ENCODE assay signal across 15 mouse cellular contexts in genomic region chr4:135287975-135288374, GRCm38 (mm10). TPM values are rescaled to one million over a fixed set of nuclear protein-coding genes. Genes with fewer than 3 reads are reported as not detected.
DNase-seq lines count a peak whose midpoint lies in the region; ATAC-seq and TF ChIP-seq lines count a peak whose summit lies in the region.
"Had no signal": no experiment of that assay in that cellular context is flagged by ENCODE, and none has a peak within 500 bp of the region (broad histone marks: within the 10 kb centered on the region; RNA-seq: fewer than 3 reads in every experiment).

No protein-coding gene starts in this region.

- DNase-seq in heart, embryonic 10.5 days (ENCODE audit: low spot score) = peak; percentile 89
- no peak for DNase-seq in heart, postnatal 36 days
- no peak for DNase-seq in spleen, adult 2 months (ENCODE audit: low read depth in 1 of 2, low spot score in 2 of 2)
- no peak for DNase-seq in spleen, postnatal 14 days (ENCODE audit: low spot score in 2 of 2)
- no peak for DNase-seq in midbrain, embryonic 11.5 days (ENCODE audit: low spot score, missing footprints)
- DNase-seq: adrenal gland, adult 2 months; cerebellum, adult 18-20 months; gastrocnemius, postnatal 36 days; kidney, postnatal 14 days; lung, postnatal 10 days had no signal

- H3K4me2 ChIP-seq in liver, embryonic 12.5 days = peak overlapping the region; percentile 71
- H3K4me2 ChIP-seq in stomach, embryonic 16.5 days (ENCODE audit: low read depth, low read length) = no peak overlapping the region
- H3K4me2 ChIP-seq in midbrain, embryonic 11.5 days = no peak overlapping the region
- H3K4me2 ChIP-seq: hindbrain, embryonic 15.5 days had no signal

- no peak for TF ChIP-seq CTCF in spleen, adult 2 months (IDR thresholded peaks at IDR 0.05; ENCODE audit: extremely low read depth, insufficient read depth, insufficient read length, insufficient replicate concordance)

- H3K27ac ChIP-seq in heart, embryonic 10.5 days = peak overlapping the region; percentile 95
- H3K27ac ChIP-seq in spleen, adult 2 months (ENCODE audit: insufficient read depth, low read length) = peak overlapping the region; percentile 37; the same call in 1 of the 2 replicates
- peak overlapping the region; percentile 98 for H3K27ac ChIP-seq in liver, embryonic 12.5 days
- peak overlapping the region; percentile 89 for H3K27ac ChIP-seq in stomach, embryonic 16.5 days (ENCODE audit: low read length)
- no peak overlapping the region for H3K27ac ChIP-seq in midbrain, embryonic 11.5 days (ENCODE audit: low read depth, low read length)
- H3K27ac ChIP-seq: hindbrain, embryonic 15.5 days had no signal

- H3K4me3 ChIP-seq in heart, embryonic 10.5 days = no peak overlapping the region
- no peak overlapping the region for H3K4me3 ChIP-seq in spleen, adult 2 months (ENCODE audit: extremely low read depth, insufficient read depth, insufficient read length)
- peak overlapping the region; percentile 14 for H3K4me3 ChIP-seq in liver, embryonic 12.5 days
- no peak overlapping the region for H3K4me3 ChIP-seq in stomach, embryonic 16.5 days (replicated peaks; ENCODE audit: low read length)
- H3K4me3 ChIP-seq in midbrain, embryonic 11.5 days (ENCODE audit: low read depth, low read length) = no peak overlapping the region
- H3K4me3 ChIP-seq: hindbrain, embryonic 15.5 days had no signal

- H3K9ac ChIP-seq in liver, embryonic 12.5 days = peak overlapping the region; percentile 72
- no peak overlapping the region for H3K9ac ChIP-seq in stomach, embryonic 16.5 days (ENCODE audit: low read length)
- no peak overlapping the region for H3K9ac ChIP-seq in midbrain, embryonic 11.5 days (ENCODE audit: low read length)
- H3K9ac ChIP-seq: hindbrain, embryonic 15.5 days had no signal

- intact Hi-C loops in heart, postnatal 36 days (cut with DNase I) = loop anchor here (2.0 kb wide), 1 partner anchor 19 kb away; no protein-coding TSS in a partner anchor

- no peaks in the 10 kb centered on the region for H3K27me3 ChIP-seq in heart, embryonic 10.5 days (ENCODE audit: insufficient read depth, poor library complexity, severe bottlenecking)
- H3K27me3 ChIP-seq in spleen, adult 2 months (ENCODE audit: control insufficient read depth, insufficient read depth, low read length) = no peaks in the 10 kb centered on the region
- H3K27me3 ChIP-seq in liver, embryonic 12.5 days (replicated peaks) = no peaks in the 10 kb centered on the region
- H3K27me3 ChIP-seq in stomach, embryonic 16.5 days (ENCODE audit: control insufficient read depth, insufficient read depth, low read length) = no peaks in the 10 kb centered on the region
- no peaks in the 10 kb centered on the region for H3K27me3 ChIP-seq in midbrain, embryonic 11.5 days (ENCODE audit: control insufficient read depth, insufficient read depth, low read length)
- H3K27me3 ChIP-seq: hindbrain, embryonic 15.5 days had no signal

- no peaks in the 10 kb centered on the region for H3K9me3 ChIP-seq in heart, embryonic 10.5 days
- H3K9me3 ChIP-seq in liver, embryonic 12.5 days (replicated peaks) = no peaks in the 10 kb centered on the region
- no peaks in the 10 kb centered on the region for H3K9me3 ChIP-seq in stomach, embryonic 16.5 days (replicated peaks; ENCODE audit: control insufficient read depth, low read length)
- no peaks in the 10 kb centered on the region for H3K9me3 ChIP-seq in midbrain, embryonic 11.5 days (ENCODE audit: control insufficient read depth, low read length)
- H3K9me3 ChIP-seq: hindbrain, embryonic 15.5 days had no signal

- H3K4me1 ChIP-seq in heart, embryonic 10.5 days = peaks cover 61% of the 10 kb centered on the region
- H3K4me1 ChIP-seq in spleen, adult 2 months (ENCODE audit: control insufficient read depth, insufficient read depth, insufficient read length) = peaks cover 3% of the 10 kb centered on the region; the same call in 1 of the 2 replicates
- peaks cover 78% of the 10 kb centered on the region for H3K4me1 ChIP-seq in liver, embryonic 12.5 days
- H3K4me1 ChIP-seq in stomach, embryonic 16.5 days (ENCODE audit: control insufficient read depth, insufficient read depth, low read length) = peaks cover 31% of the 10 kb centered on the region
- 0 out of 2 replicates have a peak, but pooled peaks cover 3% of the 10 kb centered on the region for H3K4me1 ChIP-seq in midbrain, embryonic 11.5 days (ENCODE audit: control insufficient read depth, insufficient read depth, low read length)

- no peak for TF ChIP-seq POLR2A in spleen, adult 2 months (IDR thresholded peaks at IDR 0.05; ENCODE audit: low read depth, low read length)

- H3K36me3 ChIP-seq in heart, embryonic 10.5 days = no peaks in the 10 kb centered on the region
- no peaks in the 10 kb centered on the region for H3K36me3 ChIP-seq in spleen, adult 2 months (ENCODE audit: control insufficient read depth, insufficient read depth, low read length)
- H3K36me3 ChIP-seq in liver, embryonic 12.5 days = no peaks in the 10 kb centered on the region
- H3K36me3 ChIP-seq in stomach, embryonic 16.5 days (ENCODE audit: control insufficient read depth, insufficient read depth, low read length) = no peaks in the 10 kb centered on the region
- no peaks in the 10 kb centered on the region for H3K36me3 ChIP-seq in midbrain, embryonic 11.5 days (ENCODE audit: control insufficient read depth, insufficient read depth, low read length)
- H3K36me3 ChIP-seq: hindbrain, embryonic 15.5 days had no signal

- 35% methylated on average over 3 of the region's 3 CpGs for WGBS in heart, embryonic 10.5 days
- 74% methylated on average over 3 of the region's 3 CpGs for WGBS in spleen, adult 2 months
- 11% methylated on average over 3 of the region's 3 CpGs for WGBS in liver, embryonic 12.5 days (ENCODE audit: insufficient replicate concordance)
- 44% methylated on average over 3 of the region's 3 CpGs for WGBS in stomach, embryonic 16.5 days
- 71% methylated on average over 3 of the region's 3 CpGs for WGBS in midbrain, embryonic 11.5 days

- peak; percentile 87 for ATAC-seq in liver, embryonic 12.5 days
- ATAC-seq in stomach, embryonic 16.5 days (ENCODE audit: insufficient read depth, low FRiP score) = no peak
- ATAC-seq in CD4-positive, CD25-positive, alpha-beta regulatory T cell, adult 4 months = no peak
- no peak for ATAC-seq in midbrain, embryonic 11.5 days (ENCODE audit: low FRiP score)
- ATAC-seq: forebrain, embryonic 14.5 days had no signal

RNA-seq across cellular contexts. Expression of gene Clic4, which starts 15.4 kb away (rescaled TPM):
- 263 and 343 TPM in 2 replicates for polyA plus RNA-seq in heart, embryonic 10.5 days (2016; fragmentation: Nextera tagmentation; extraction: Ambion mirVana)
- 100 to 1,000 TPM; 241 to 254 TPM for total RNA-seq in heart, postnatal 36 days (2021)
- polyA plus RNA-seq in spleen, adult 2 months (2012; rRNA removed) = 34.7 and 40.8 TPM in 2 replicates
- 161 and 169 TPM in 2 replicates for polyA plus RNA-seq in liver, embryonic 12.5 days (2016; fragmentation: Nextera tagmentation; extraction: Ambion mirVana)
- 136 and 141 TPM in 2 replicates for polyA plus RNA-seq in stomach, embryonic 16.5 days (2015; fragmentation: Nextera tagmentation; extraction: Ambion mirVana)
- polyA plus RNA-seq in CD4-positive, CD25-positive, alpha-beta regulatory T cell, adult 4 months (2017; shearing (Covaris generic)) = 1 to 10 TPM; 7.0 to 8.0 TPM
- polyA plus RNA-seq in midbrain, embryonic 11.5 days (2014; fragmentation: Nextera tagmentation; extraction: Ambion mirVana) = 168 and 173 TPM in 2 replicates
